Mouse (Mus musculus): ENCODE results near the gene Rab3il1.

- TF ChIP-seq GATA1 (IDR thresholded peaks at IDR 0.05; ENCODE audit: low read length) (no peak), TAL1 (IDR thresholded peaks at IDR 0.05; ENCODE audit: low read length) (no peak)
These were observed 60.2 kb downstream of the Rab3il1 start for GRCm38 (mm10) chr19:10061624-10062023.

Measured in erythroblast, embryonic 14.5 days (primary cell).